Mouse (Mus musculus): ENCODE measurements around the gene Chd3. TPM values are rescaled to one million over a fixed set of nuclear protein-coding genes. Genes with fewer than 3 reads are reported as not detected.

Gene Chd3
- total and polyA plus RNA-seq, 2 experiments from 2014 or later: 12.4 to 23.6 TPM

GRCm38 (mm10) chr11:69372780-69373170 is 3.6 kb upstream of the Chd3 start:
- H3K36me3 ChIP-seq (replicated peaks; ENCODE audit: control insufficient read depth, insufficient read depth, low read length): 0 out of 2 replicates have a peak, but pooled peaks cover 6% of the 10 kb centered on the region
- no peak overlapping the region for H3K27ac ChIP-seq (ENCODE audit: low read depth)
- no peak overlapping the region for H3K4me3 ChIP-seq (ENCODE audit: low read depth, low read length)
- H3K4me1 ChIP-seq (ENCODE audit: control insufficient read depth, insufficient read depth): peaks cover 7% of the 10 kb centered on the region
- no peak overlapping the region for H3K4me2 ChIP-seq (ENCODE audit: low read depth, low read length)
- H3K27me3 ChIP-seq (ENCODE audit: control insufficient read depth, insufficient read depth, low read length): no peaks in the 10 kb centered on the region
- TF ChIP-seq EP300 (IDR thresholded peaks at IDR 0.05; ENCODE audit: low read depth) (no peak), CTCF (IDR thresholded peaks at IDR 0.05; ENCODE audit: low read depth) (peak; percentile 35; the same call in 1 of the 2 replicates)
- whole genome bisulfite sequencing: 56% methylated on average over 3 of the region's 3 CpGs
- H3K9me3 ChIP-seq (replicated peaks; ENCODE audit: control insufficient read depth, low read length): no peaks in the 10 kb centered on the region
- H3K9ac ChIP-seq (replicated peaks; ENCODE audit: low read depth, low read length): no peak overlapping the region
- ATAC-seq (ENCODE audit: insufficient read depth, low read depth): no peak
- DNase-seq (ENCODE audit: low spot score): no peak

GRCm38 (mm10) chr11:69372056-69372779 is 3.0 kb upstream of the Chd3 start:
- no peak overlapping the region for H3K9ac ChIP-seq (replicated peaks; ENCODE audit: low read depth, low read length)
- WGBS: 21% methylated on average over 12 of the region's 12 CpGs

GRCm38 (mm10) chr11:69371601-69372000 is 2.4 kb upstream of the Chd3 start:
- Histone ChIP-seq H3K4me2 (ENCODE audit: low read depth, low read length) (no peak overlapping the region), H3K27me3 (ENCODE audit: control insufficient read depth, insufficient read depth, low read length) (no peaks in the 10 kb centered on the region), H3K9me3 (replicated peaks; ENCODE audit: control insufficient read depth, low read length) (no peaks in the 10 kb centered on the region), H3K36me3 (replicated peaks; ENCODE audit: control insufficient read depth, insufficient read depth, low read length) (0 out of 2 replicates have a peak, but pooled peaks cover 6% of the 10 kb centered on the region), H3K9ac (replicated peaks; ENCODE audit: low read depth, low read length) (no peak overlapping the region), H3K4me1 (ENCODE audit: control insufficient read depth, insufficient read depth) (peaks cover 18% of the 10 kb centered on the region), H3K4me3 (ENCODE audit: low read depth, low read length) (no peak overlapping the region), H3K27ac (ENCODE audit: low read depth) (no peak overlapping the region)
- ATAC-seq (ENCODE audit: insufficient read depth, low read depth) (no peak), DNase-seq (ENCODE audit: low spot score) (no peak)
- WGBS: 63% methylated on average over 12 of the region's 12 CpGs
- no peak for TF ChIP-seq EP300 (IDR thresholded peaks at IDR 0.05; ENCODE audit: low read depth)
- no peak for TF ChIP-seq CTCF (IDR thresholded peaks at IDR 0.05; ENCODE audit: low read depth)

More at GRCm38 (mm10) chr11:69372056-69372779, 3.0 kb upstream of the Chd3 start:
- TF ChIP-seq EP300 (IDR thresholded peaks at IDR 0.05; ENCODE audit: low read depth) (no peak), CTCF (IDR thresholded peaks at IDR 0.05; ENCODE audit: low read depth) (no peak)
- no peak for ATAC-seq (ENCODE audit: insufficient read depth, low read depth)
- Histone ChIP-seq H3K4me1 (ENCODE audit: control insufficient read depth, insufficient read depth) (peaks cover 12% of the 10 kb centered on the region), H3K27me3 (ENCODE audit: control insufficient read depth, insufficient read depth, low read length) (no peaks in the 10 kb centered on the region), H3K27ac (ENCODE audit: low read depth) (peak overlapping the region; percentile 36), H3K4me3 (ENCODE audit: low read depth, low read length) (no peak overlapping the region), H3K36me3 (replicated peaks; ENCODE audit: control insufficient read depth, insufficient read depth, low read length) (0 out of 2 replicates have a peak, but pooled peaks cover 6% of the 10 kb centered on the region), H3K4me2 (ENCODE audit: low read depth, low read length) (no peak overlapping the region), H3K9me3 (replicated peaks; ENCODE audit: control insufficient read depth, low read length) (no peaks in the 10 kb centered on the region)
- no peak for DNase-seq (ENCODE audit: low spot score)

GRCm38 (mm10) chr11:69370817-69371215 is 1.6 kb upstream of the Chd3 start:
- no peak for ATAC-seq (ENCODE audit: insufficient read depth, low read depth)
- Histone ChIP-seq H3K4me1 (ENCODE audit: control insufficient read depth, insufficient read depth) (peaks cover 25% of the 10 kb centered on the region), H3K27ac (ENCODE audit: low read depth) (peak overlapping the region; percentile 5; the same call in 1 of the 2 replicates), H3K4me3 (ENCODE audit: low read depth, low read length) (no peak overlapping the region), H3K4me2 (ENCODE audit: low read depth, low read length) (no peak overlapping the region), H3K9me3 (replicated peaks; ENCODE audit: control insufficient read depth, low read length) (no peaks in the 10 kb centered on the region), H3K36me3 (replicated peaks; ENCODE audit: control insufficient read depth, insufficient read depth, low read length) (0 out of 2 replicates have a peak, but pooled peaks cover 6% of the 10 kb centered on the region), H3K9ac (replicated peaks; ENCODE audit: low read depth, low read length) (no peak overlapping the region), H3K27me3 (ENCODE audit: control insufficient read depth, insufficient read depth, low read length) (no peaks in the 10 kb centered on the region)
- TF ChIP-seq CTCF (IDR thresholded peaks at IDR 0.05; ENCODE audit: low read depth): no peak
- WGBS: 36% methylated on average over 9 of the region's 9 CpGs
- DNase-seq (ENCODE audit: low spot score): no peak

GRCm38 (mm10) chr11:69369990-69370816 is 997 bp upstream of the Chd3 start:
- TF ChIP-seq EP300 (IDR thresholded peaks at IDR 0.05; ENCODE audit: low read depth) (no peak), CTCF (IDR thresholded peaks at IDR 0.05; ENCODE audit: low read depth) (no peak)
- H3K9me3 ChIP-seq (replicated peaks; ENCODE audit: control insufficient read depth, low read length): no peaks in the 10 kb centered on the region
- no peaks in the 10 kb centered on the region for H3K27me3 ChIP-seq (ENCODE audit: control insufficient read depth, insufficient read depth, low read length)
- WGBS: 43% methylated on average over 2 of the region's 2 CpGs
- H3K27ac ChIP-seq (ENCODE audit: low read depth): peak overlapping the region; percentile 97
- peaks cover 31% of the 10 kb centered on the region for H3K4me1 ChIP-seq (ENCODE audit: control insufficient read depth, insufficient read depth)
- H3K4me3 ChIP-seq (ENCODE audit: low read depth, low read length): peak overlapping the region; percentile 99
- DNase-seq (ENCODE audit: low spot score): no peak
- H3K9ac ChIP-seq (replicated peaks; ENCODE audit: low read depth, low read length): 0 out of 2 replicates have a peak overlapping the region, but pooled peaks have one; percentile 99
- no peak for ATAC-seq (ENCODE audit: insufficient read depth, low read depth)
- H3K4me2 ChIP-seq (ENCODE audit: low read depth, low read length): peak overlapping the region; percentile 99; the same call in 1 of the 2 replicates
- 0 out of 2 replicates have a peak, but pooled peaks cover 6% of the 10 kb centered on the region for H3K36me3 ChIP-seq (replicated peaks; ENCODE audit: control insufficient read depth, insufficient read depth, low read length)

Data from heart, postnatal 0 days (tissue).